Mouse (Mus musculus): ENCODE data around the gene Tchp. TPM values are rescaled to one million over a fixed set of nuclear protein-coding genes. Genes with fewer than 3 reads are reported as not detected.

Tchp gene
- 23.3 and 23.6 TPM in 2 replicates for polyA plus RNA-seq (2012; rRNA removed)

GRCm38 (mm10) chr5:114707265-114708068 is at the start of gene Tchp:
TSS of gene Tchp (plus strand) at chr5:114707760.

GRCm38 (mm10) chr5:114658255-114658654 is 49.3 kb upstream of the Tchp start, which contains the start of gene Trpv4:
TSS of gene Trpv4 (minus strand) at chr5:114658421.

GRCm38 (mm10) chr5:114690633-114691567 is 16.7 kb upstream of the Tchp start, which contains the start of gene Gltp:
TSS of gene Gltp (minus strand) at chr5:114690984.

Other genes starting within 250 kb of the Tchp start
- 6.6 and 6.8 TPM in 2 replicates for gene Fam222a, start 139.7 kb upstream of the Tchp start, polyA plus RNA-seq (2012; rRNA removed)
- gene Trpv4, start 49.3 kb upstream of the Tchp start, polyA plus RNA-seq (2012; rRNA removed), result 1.6 and 2.9 TPM in 2 replicates
- 20.7 and 21.5 TPM in 2 replicates for gene Gltp, start 16.8 kb upstream of the Tchp start, polyA plus RNA-seq (2012; rRNA removed)
- 41.3 and 44.4 TPM in 2 replicates for gene Ankrd13a, start 66.9 kb downstream of the Tchp start, polyA plus RNA-seq (2012; rRNA removed)
- gene Git2, start 67.8 kb downstream of the Tchp start, polyA plus RNA-seq (2012; rRNA removed), result 50.3 and 50.9 TPM in 2 replicates
- 248 and 254 TPM in 2 replicates for gene 1500011B03Rik, start 115.7 kb downstream of the Tchp start, polyA plus RNA-seq (2012; rRNA removed)
- gene 4930519G04Rik, start 145.9 kb downstream of the Tchp start, polyA plus RNA-seq (2012; rRNA removed), result not detected in 2 replicates
- 2.7 and 3.0 TPM in 2 replicates for gene Gm9936, start 150.9 kb downstream of the Tchp start, polyA plus RNA-seq (2012; rRNA removed)
- gene Oasl2, start 189.2 kb downstream of the Tchp start, polyA plus RNA-seq (2012; rRNA removed), result 5.6 and 7.2 TPM in 2 replicates
- gene Oasl1, start 215.5 kb downstream of the Tchp start, polyA plus RNA-seq (2012; rRNA removed), result 0.32 and 0.71 TPM in 2 replicates
- 97.8 and 102 TPM in 2 replicates for gene 2210016L21Rik, start 234.4 kb downstream of the Tchp start, polyA plus RNA-seq (2012; rRNA removed)

All from central nervous system, embryonic 18 days (tissue).